Mouse (Mus musculus) retina, adult 2 months (tissue): Measurements from ENCODE around the gene Nanos2.

ENCODE experiments used
- DNase-seq: peaks from one replicate; pipeline ENCODE4 v3.0.0-alpha.2; 2012; ENCODE audit warnings: low read depth, low spot score

Gene Nanos2

DNA sequence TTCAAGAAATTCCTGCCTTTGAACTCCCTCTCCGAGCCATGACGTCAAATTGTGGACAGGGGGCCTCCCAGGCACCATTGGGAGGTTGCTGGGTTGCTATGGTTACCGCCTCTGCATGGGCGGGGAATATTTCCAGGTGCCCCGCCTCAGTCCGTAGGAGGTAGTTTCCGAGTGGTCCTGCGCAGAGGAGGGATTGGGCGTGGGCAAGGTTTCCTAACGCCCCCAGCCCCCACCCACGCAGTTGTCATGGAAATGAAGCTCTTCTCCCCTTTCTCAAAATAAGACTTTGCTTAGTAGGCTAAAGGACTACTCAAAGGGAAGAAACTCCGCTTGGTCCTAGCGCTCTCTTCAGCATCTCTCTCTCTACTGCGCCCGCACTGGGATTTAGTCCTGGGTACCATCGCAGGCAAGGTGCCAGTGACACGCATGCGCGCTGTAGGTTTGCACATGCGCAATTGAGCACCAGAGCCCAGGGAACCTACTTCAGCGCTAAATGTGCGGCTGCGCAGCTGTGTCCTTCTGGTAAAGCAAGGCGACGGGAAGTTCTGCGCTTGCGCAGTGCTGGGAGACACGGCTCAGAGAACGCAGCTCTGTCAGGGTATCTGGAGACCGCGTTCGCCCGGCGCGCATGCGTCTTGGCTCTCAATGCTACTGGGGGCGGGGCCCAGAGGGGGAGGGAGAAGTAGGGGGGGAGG lies 3.5 kb downstream of the Nanos2 start, which contains the start of gene Mypop:
Mypop (plus strand) TSS at position 645 of the 695 bp plus-strand sequence.
- peak; percentile 100 for DNase-seq

GRCm38 (mm10) chr7:18991660-18992293 lies 4.6 kb downstream of the Nanos2 start:
- no peak for DNase-seq

DNA sequence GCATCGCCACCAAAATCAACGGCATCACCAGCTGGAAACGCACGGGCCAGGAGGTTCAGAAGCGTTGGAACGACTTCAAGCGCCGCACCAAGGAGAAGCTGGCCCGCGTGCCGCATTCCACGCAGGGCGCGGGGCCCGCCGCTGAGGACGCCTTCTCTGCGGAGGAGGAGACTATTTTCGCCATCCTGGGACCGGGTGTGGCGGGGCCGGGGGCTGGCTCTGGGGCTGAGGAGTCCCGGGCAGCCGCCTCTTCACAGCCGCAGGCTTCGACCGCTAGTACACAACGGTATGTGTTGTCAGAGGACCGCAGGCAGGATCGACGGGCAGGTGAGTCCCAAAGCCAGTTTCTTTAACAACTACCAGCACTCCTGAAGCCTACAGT lies 5.1 kb downstream of the Nanos2 start:
- DNase-seq: no peak

DNA sequence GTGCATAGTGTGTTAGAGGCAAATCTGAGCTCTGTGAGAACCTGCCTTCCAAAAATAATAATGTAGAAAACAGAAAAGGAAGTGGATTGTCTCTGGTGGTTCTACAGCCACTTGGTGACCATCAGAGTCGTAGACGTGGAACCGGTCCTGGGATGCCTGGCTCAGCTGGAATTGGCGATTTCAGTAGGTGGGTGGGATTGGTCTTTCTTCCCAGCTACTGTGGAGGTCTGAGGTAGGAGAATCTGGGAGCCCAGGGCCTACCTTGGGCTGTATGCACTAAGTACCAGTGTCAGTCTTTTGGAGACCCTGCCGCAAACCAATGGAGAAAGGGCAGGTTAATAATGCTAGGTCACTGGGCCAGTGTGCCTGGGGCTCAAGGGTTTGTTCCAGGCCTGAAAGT lies 5.8 kb downstream of the Nanos2 start:
- no peak for DNase-seq

GRCm38 (mm10) chr7:18998835-18999234 lies 11.6 kb downstream of the Nanos2 start:
- DNase-seq: no peak

DNA sequence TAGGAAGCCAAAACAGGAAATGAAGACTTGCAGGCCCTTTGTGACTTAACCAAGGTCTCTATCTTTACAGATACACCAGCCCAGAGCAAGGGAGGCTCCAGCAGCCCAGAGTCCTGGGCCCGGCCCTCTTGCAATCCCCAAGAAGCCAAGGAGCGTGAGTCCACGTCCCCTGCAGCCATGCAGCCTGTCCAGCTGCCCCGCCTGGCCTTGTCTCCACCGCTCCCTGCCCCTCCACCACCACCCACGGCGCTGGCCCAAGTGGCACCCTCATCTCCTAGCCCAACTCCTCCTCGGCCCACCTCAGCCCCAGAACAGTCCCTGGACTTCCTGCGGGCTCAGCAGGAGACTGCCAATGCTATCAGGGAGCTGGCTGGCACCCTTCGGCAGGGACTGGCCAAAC lies 13.2 kb downstream of the Nanos2 start:
- DNase-seq: no peak

DNA sequence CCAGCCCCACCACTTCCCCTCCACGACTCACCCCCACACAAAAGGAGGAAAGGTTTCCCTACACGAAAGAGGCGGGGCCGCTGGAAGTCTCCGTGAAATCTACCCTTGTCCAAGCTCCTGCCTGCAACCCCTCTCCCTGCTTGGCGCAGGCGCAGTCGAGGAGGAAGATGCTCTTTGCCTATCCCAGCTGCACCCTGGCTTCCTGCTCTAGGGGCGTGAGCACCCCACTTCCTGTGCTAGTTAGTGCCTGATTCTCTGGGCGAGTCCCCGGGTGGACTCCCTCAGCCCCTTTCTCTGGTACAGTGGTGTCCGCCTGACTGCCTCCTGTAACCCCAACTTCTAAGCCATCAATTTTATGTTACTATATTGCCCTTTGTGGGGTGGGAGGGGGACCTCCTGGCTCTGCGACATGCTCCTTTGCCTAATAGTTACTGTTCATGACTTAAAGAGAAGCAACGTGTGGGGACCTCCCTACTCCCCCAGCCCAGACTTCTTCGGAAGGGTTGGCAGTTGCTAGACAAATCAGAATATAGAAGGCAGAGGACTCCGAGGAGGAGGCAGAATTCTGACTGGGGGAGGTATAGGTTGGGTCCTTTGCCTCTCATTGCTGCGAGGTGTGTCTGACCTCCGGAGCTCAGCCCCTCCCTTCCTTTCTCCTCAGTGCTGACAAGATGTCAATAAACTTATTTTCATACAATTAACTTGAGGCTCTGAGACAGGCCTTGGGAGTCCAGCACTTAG lies 14.0 kb downstream of the Nanos2 start:
- no peak for DNase-seq

- DNase-seq: no peak
Measured at GRCm38 (mm10) chr7:19001807-19002085, 14.5 kb downstream of the Nanos2 start.

GRCm38 (mm10) chr7:19002115-19002514 lies 14.9 kb downstream of the Nanos2 start:
- no peak for DNase-seq

- DNase-seq: peak; percentile 88
Measured at GRCm38 (mm10) chr7:19002848-19003498, 15.8 kb downstream of the Nanos2 start.

DNA sequence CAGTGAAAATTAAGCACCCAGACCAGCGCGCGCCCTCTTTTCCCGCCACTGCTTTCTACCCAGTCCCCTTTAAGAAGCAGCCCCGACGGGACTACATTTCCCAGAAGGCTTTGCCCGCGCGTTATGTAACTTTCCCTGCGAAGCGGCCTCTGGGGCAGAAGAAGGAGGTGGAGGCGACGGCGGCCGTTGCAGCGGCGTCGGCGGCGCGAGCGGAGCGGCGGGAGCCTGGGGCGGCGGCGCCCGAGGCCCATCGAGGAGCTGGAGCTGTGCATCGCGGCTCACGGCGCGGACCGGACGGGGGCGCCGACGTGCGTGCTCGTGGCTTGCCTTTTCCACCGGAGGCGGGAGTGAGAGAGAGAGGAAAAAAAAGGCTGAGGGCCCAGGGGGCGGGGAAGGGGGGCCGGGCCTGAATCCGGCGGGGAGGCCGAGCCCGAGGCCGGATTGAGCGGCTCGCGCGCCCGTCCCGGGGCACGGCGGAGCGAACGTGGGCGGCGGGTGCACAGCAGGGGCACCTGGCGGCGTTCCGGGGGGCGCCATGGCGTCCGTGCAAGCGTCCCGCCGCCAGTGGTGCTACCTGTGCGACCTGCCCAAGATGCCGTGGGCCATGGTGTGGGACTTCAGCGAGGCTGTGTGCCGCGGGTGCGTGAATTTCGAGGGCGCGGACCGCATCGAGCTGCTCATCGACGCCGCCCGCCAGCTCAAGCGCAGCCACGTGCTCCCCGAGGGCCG lies 16.9 kb downstream of the Nanos2 start, which contains the start of gene Irf2bp1:
Irf2bp1 (plus strand) TSS at position 143 of the 729 bp plus-strand sequence.
- peak; percentile 93 for DNase-seq

DNA sequence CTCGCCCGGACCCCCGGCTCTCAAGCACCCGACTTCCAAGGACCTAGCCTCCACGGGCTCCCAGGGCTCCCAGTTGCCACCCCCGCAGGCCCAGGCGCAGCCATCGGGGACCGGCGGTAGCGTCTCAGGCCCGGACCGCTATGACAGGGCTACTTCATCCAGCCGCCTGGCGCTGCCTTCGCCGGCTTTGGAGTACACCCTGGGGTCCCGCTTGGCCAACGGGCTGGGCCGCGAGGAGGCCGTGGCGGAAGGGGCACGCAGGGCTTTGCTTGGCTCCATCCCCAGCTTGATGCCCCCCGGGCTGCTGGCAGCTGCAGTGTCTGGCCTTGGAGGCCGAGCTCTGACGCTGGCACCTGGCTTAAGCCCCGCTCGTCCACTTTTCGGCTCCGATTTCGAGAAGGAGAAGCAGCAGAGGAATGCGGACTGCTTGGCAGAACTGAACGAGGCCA lies 17.5 kb downstream of the Nanos2 start:
- no peak for DNase-seq

GRCm38 (mm10) chr7:19005417-19006121 lies 18.4 kb downstream of the Nanos2 start:
- DNase-seq: no peak

GRCm38 (mm10) chr7:19006476-19006875 lies 19.3 kb downstream of the Nanos2 start:
- DNase-seq: peak; percentile 60

DNA sequence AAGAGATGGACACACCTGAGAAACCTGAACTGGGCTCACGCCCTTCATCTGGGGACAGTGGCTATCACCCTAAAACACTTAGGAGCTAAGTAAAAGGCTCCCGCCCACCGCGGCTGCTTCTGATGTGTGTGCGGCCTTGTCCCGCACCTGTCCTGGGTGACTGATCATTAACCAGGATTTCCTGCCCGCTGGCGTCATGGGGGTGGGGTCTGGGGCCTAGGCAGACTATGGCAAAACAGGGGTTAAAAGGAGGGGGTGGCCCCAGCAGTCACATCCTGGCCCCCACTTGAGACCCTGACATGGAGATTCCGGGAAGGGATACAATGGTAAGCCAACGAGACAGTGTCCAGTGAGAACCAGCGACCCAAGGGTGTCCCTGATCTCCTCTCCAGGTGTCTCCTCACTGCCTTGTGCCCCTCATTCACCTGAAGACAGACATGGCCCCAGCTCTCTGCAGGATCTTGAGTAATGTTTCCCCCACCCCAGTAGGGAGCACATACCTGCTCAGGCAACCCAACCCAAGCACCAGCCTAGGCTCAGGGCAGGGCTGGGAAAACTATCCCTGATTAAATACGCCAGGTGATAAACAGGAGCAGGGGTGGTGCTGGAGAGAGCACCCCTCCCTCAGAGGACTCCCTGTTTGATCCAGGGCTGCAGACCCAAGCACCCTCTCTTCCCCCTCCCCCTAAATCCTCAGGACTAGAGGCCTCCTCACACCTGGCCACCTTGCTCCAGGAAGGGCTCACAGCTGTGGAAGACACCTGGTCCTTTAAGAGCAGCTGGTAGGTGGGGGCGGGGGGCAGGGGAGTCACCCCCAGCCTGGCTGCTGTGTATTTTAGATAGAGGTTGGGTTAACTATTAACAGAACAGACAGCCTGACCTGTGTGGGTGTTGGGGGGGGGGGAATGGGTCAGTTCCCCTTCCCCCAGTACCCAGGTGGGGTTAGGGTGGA lies 20.1 kb downstream of the Nanos2 start:
- DNase-seq: no peak

DNA sequence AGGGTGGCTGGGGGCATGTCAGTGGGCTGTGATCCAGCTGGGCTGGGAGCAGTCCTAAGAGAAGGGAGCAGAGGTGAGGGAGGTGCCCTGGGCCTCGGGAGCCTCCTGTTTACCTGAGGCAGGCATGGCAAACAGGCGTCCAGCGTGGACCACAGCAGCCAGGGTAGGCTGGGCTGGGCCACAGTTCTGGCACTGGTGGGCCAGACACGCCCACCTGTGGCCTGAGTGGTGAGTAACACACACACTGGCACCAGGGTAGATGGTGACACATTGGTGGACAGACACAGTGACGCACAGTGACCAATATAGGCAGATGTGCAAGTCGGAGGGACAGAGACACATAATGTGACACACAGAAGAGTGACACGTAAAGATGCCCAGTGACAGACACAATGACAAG lies 23.4 kb downstream of the Nanos2 start:
- no peak for DNase-seq

- DNase-seq: no peak
Measured at GRCm38 (mm10) chr7:19012025-19012621, 24.9 kb downstream of the Nanos2 start.

GRCm38 (mm10) chr7:19012882-19013281 lies 25.7 kb downstream of the Nanos2 start:
- no peak for DNase-seq

GRCm38 (mm10) chr7:19014452-19014851 lies 27.3 kb downstream of the Nanos2 start:
- no peak for DNase-seq
